Comparison of ENCODE assay signal across 11 mouse cellular contexts in genomic region chr17:28777231-28778005, GRCm38 (mm10). TPM values are rescaled to one million over a fixed set of nuclear protein-coding genes. Genes with fewer than 3 reads are reported as not detected.
DNase-seq lines count a peak whose midpoint lies in the region; ATAC-seq and TF ChIP-seq lines count a peak whose summit lies in the region.
"Had no signal": no experiment of that assay in that cellular context is flagged by ENCODE, and none has a peak within 500 bp of the region (broad histone marks: within the 10 kb centered on the region; RNA-seq: fewer than 3 reads in every experiment).

No protein-coding gene starts in this region.

- no peaks in the 10 kb centered on the region for H3K4me1 ChIP-seq in kidney, embryonic 16.5 days (ENCODE audit: insufficient read depth, low read length)
- peaks cover 17% of the 10 kb centered on the region for H3K4me1 ChIP-seq in cerebellum, adult 2 months (ENCODE audit: control insufficient read depth, insufficient read depth, low read length)
- peaks cover 7% of the 10 kb centered on the region for H3K4me1 ChIP-seq in forebrain, embryonic 10.5 days

- H3K9me3 ChIP-seq in kidney, embryonic 16.5 days (ENCODE audit: low read length): no peaks in the 10 kb centered on the region
- no peaks in the 10 kb centered on the region; the same call in 1 of the 2 replicates for H3K9me3 ChIP-seq in forebrain, embryonic 10.5 days

- H3K4me2 ChIP-seq in kidney, embryonic 16.5 days (replicated peaks; ENCODE audit: low read depth, low read length): no peak overlapping the region

- no peak for TF ChIP-seq CTCF in cerebellum, adult 2 months (IDR thresholded peaks at IDR 0.05; ENCODE audit: borderline replicate concordance, insufficient read depth, low read depth, low read length)

- H3K27ac ChIP-seq in kidney, embryonic 16.5 days (ENCODE audit: low read length): no peak overlapping the region
- peak overlapping the region; percentile 44 for H3K27ac ChIP-seq in cerebellum, adult 2 months (ENCODE audit: insufficient read depth, low read length)
- no peak overlapping the region for H3K27ac ChIP-seq in forebrain, embryonic 10.5 days

- peak; percentile 35; the same call in 1 of the 2 replicates for TF ChIP-seq POLR2A in cerebellum, adult 2 months (IDR thresholded peaks at IDR 0.05; ENCODE audit: borderline replicate concordance, insufficient read depth, low read length)

- no peak overlapping the region for H3K4me3 ChIP-seq in kidney, embryonic 16.5 days (ENCODE audit: low read length)
- no peak overlapping the region for H3K4me3 ChIP-seq in cerebellum, adult 2 months (replicated peaks; ENCODE audit: insufficient read depth, low read depth, low read length)
- no peak overlapping the region for H3K4me3 ChIP-seq in forebrain, embryonic 10.5 days

- H3K36me3 ChIP-seq in kidney, embryonic 16.5 days (ENCODE audit: insufficient read depth, low read length): 0 out of 2 replicates have a peak, but pooled peaks cover 4% of the 10 kb centered on the region
- H3K36me3 ChIP-seq in forebrain, embryonic 10.5 days (replicated peaks): no peaks in the 10 kb centered on the region
- H3K36me3 ChIP-seq: G1E had no signal

- WGBS in kidney, embryonic 16.5 days: 89% methylated on average over 16 of the region's 16 CpGs
- WGBS in cerebellum, adult 2 months: 6% methylated on average over 16 of the region's 16 CpGs
- 88% methylated on average over 16 of the region's 16 CpGs for WGBS in forebrain, embryonic 10.5 days

- no peaks in the 10 kb centered on the region for H3K27me3 ChIP-seq in kidney, embryonic 16.5 days (ENCODE audit: insufficient read depth, low read length)
- no peaks in the 10 kb centered on the region for H3K27me3 ChIP-seq in cerebellum, adult 2 months (ENCODE audit: control insufficient read depth, insufficient read depth, low read length)
- no peaks in the 10 kb centered on the region for H3K27me3 ChIP-seq in forebrain, embryonic 10.5 days (ENCODE audit: poor library complexity, severe bottlenecking)

- peak; percentile 28 for DNase-seq in kidney, adult 18-20 months
- DNase-seq in adipocyte (ENCODE audit: low spot score): peak; percentile 34
- peak; percentile 97 to 99 for DNase-seq in cerebellum, adult 2 months
- DNase-seq in heart, adult 9 months (ENCODE audit: low spot score in 2 of 2): peak; percentile 54 to 66
- no peak for DNase-seq in forebrain, embryonic 10.5 days (ENCODE audit: extremely low spot score, low spot score)
- no peak for DNase-seq in natural killer cell, adult 2 months (ENCODE audit: low spot score in 2 of 2)

- ATAC-seq in kidney, embryonic 16.5 days (ENCODE audit: low FRiP score, low TSS enrichment): no peak
- ATAC-seq in CD4-positive, CD25-positive, alpha-beta regulatory T cell, adult 4 months: no peak
- ATAC-seq: hindbrain, embryonic 16.5 days; lung, postnatal 0 days had no signal

- H3K9ac ChIP-seq in kidney, embryonic 16.5 days (replicated peaks; ENCODE audit: low read length): no peak overlapping the region

RNA-seq across cellular contexts. Expression of gene Mapk13, which starts 8.3 kb away (rescaled TPM):
- polyA plus RNA-seq in kidney, embryonic 16.5 days (2015; fragmentation: Nextera tagmentation; extraction: Ambion mirVana): 52.5 and 57.2 TPM in 2 replicates
- 5.6 TPM in 2 replicates for polyA plus RNA-seq in cerebellum, adult 2 months (2012; rRNA removed)
- 8.4 and 8.7 TPM in 2 replicates for polyA plus RNA-seq in forebrain, embryonic 10.5 days (2016; fragmentation: Nextera tagmentation; extraction: Ambion mirVana)
- polyA plus RNA-seq in CD4-positive, CD25-positive, alpha-beta regulatory T cell, adult 4 months (2017; shearing (Covaris generic)): not detected
- polyA plus RNA-seq: G1E had no signal

RNA-seq across cellular contexts. Expression of gene Brpf3, which starts 23.5 kb away (rescaled TPM):
- polyA plus RNA-seq in kidney, embryonic 16.5 days (2015; fragmentation: Nextera tagmentation; extraction: Ambion mirVana): 9.9 and 11.0 TPM in 2 replicates
- 28.1 and 32.3 TPM in 2 replicates for polyA plus RNA-seq in cerebellum, adult 2 months (2012; rRNA removed)
- polyA plus RNA-seq in forebrain, embryonic 10.5 days (2016; fragmentation: Nextera tagmentation; extraction: Ambion mirVana): 8.9 and 12.0 TPM in 2 replicates
- polyA plus RNA-seq in CD4-positive, CD25-positive, alpha-beta regulatory T cell, adult 4 months (2017; shearing (Covaris generic)): 1 to 10 TPM; 1.1 to 2.2 TPM

RNA-seq across cellular contexts. Expression of gene AC170998.1, which starts 51.5 kb away (rescaled TPM):
- polyA plus RNA-seq in kidney, embryonic 16.5 days (2015; fragmentation: Nextera tagmentation; extraction: Ambion mirVana): 1.8 and 4.2 TPM in 2 replicates
- 1.0 and 2.0 TPM in 2 replicates for polyA plus RNA-seq in cerebellum, adult 2 months (2012; rRNA removed)
- polyA plus RNA-seq in forebrain, embryonic 10.5 days (2016; fragmentation: Nextera tagmentation; extraction: Ambion mirVana): 2.6 and 4.3 TPM in 2 replicates
- polyA plus RNA-seq in CD4-positive, CD25-positive, alpha-beta regulatory T cell, adult 4 months (2017; shearing (Covaris generic)): 10 to 100 TPM; 10.1 TPM
- polyA plus RNA-seq: G1E had no signal

Comparison
In these comparisons a context has a peak if more than half of its experiments do, and no peak if none do; other contexts are left out.
1. DNase-seq: peak in kidney, adult 18-20 months (single experiment), adipocyte (single experiment), cerebellum, adult 2 months (2 of 2) and heart, adult 9 months (2 of 2); none in forebrain, embryonic 10.5 days (single experiment) and natural killer cell, adult 2 months (0 of 2).